Mouse (Mus musculus) liver, embryonic 12.5 days (tissue): Measurements from ENCODE around the gene Slc48a1. TPM values are rescaled to one million over a fixed set of nuclear protein-coding genes. Genes with fewer than 3 reads are reported as not detected.
A peak's percentile ranks its signal among the peaks of the same experiment; 100 is the strongest.

ENCODE experiments used
- ATAC-seq: fragments of 200-750 bp; cut with Nextera tagmentation; 2 replicates; pipeline ENCODE4 v1.8.0; 2017; ENCODE audit warnings: moderate number of reproducible peaks, mild to moderate bottlenecking, moderate library complexity
- H3K27ac ChIP-seq: fragments of 300-500 bp; sonication (generic); 2 replicates; pipeline ENCODE4 v1.5.1; 2016; ENCODE audit warnings: mild to moderate bottlenecking
- H3K27me3 ChIP-seq: fragments of 300-500 bp; sonication (generic); replicated peaks from 2 replicates; pipeline ENCODE4 v1.6.1; 2016; ENCODE audit warnings: mild to moderate bottlenecking, moderate library complexity
- H3K36me3 ChIP-seq: fragments of 300-500 bp; sonication (generic); 2 replicates; pipeline ENCODE4 v1.6.1; 2016; ENCODE audit warnings: mild to moderate bottlenecking, moderate library complexity
- H3K4me1 ChIP-seq: fragments of 300-500 bp; sonication (generic); 2 replicates; pipeline ENCODE4 v1.6.1; 2016
- H3K4me2 ChIP-seq: fragments of 300-500 bp; sonication (generic); 2 replicates; pipeline ENCODE4 v1.6.1; 2016; ENCODE audit warnings: mild to moderate bottlenecking, moderate library complexity
- H3K4me3 ChIP-seq: fragments of 300-500 bp; sonication (generic); 2 replicates; pipeline ENCODE4 v1.5.1; 2016; ENCODE audit warnings: mild to moderate bottlenecking, moderate library complexity
- H3K9ac ChIP-seq: fragments of 300-500 bp; sonication (generic); 2 replicates; pipeline ENCODE4 v1.6.1; 2016; ENCODE audit warnings: mild to moderate bottlenecking, moderate library complexity
- H3K9me3 ChIP-seq: fragments of 300-500 bp; sonication (generic); replicated peaks from 2 replicates; pipeline ENCODE4 v1.6.1; 2016; ENCODE audit warnings: mild to moderate bottlenecking, moderate library complexity
- WGBS: fragments of 180-500 bp; shearing (Covaris S2); methylation state at CpG from one replicate; pipeline ENCODE4 v1.1.7; 2016; ENCODE audit not compliant: insufficient replicate concordance; 5-methylcytosine and 5-hydroxymethylcytosine counted together
- polyA plus RNA-seq: library from polyadenylated mRNA; unstranded; fragments of >200 nt; fragmentation: Nextera tagmentation; extraction: Ambion mirVana; gene quantifications from 2 replicates; pipeline ENCODE4 v1.2.1, GENCODE M21; 2016

Slc48a1 gene
- polyA plus RNA-seq, 1 experiment from 2014 or later = 88.7 TPM

DNA sequence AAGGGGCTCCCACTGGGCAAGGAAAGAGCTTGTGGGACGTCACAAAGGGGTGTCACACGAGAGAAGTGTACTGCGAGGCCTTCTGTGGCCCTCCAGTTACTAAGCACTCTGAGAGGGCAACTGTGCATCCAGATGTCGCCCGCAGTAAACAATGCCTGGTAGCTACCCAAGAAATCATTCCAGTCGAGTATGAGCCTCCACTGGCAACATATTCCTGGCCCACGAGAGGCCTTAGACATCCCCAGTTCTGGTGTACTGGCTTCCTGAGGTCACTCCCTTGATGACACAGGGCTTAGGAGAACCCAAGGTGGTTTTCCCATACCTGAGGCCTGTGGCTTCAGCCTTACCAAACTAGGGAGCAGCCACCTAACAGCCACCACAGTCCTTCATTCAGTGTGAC, 34.6 kb downstream of the Slc48a1 start:
- Histone ChIP-seq H3K4me1 (peaks cover 24% of the 10 kb centered on the region), H3K4me2 (no peak overlapping the region), H3K9me3 (no peaks in the 10 kb centered on the region), H3K9ac (no peak overlapping the region), H3K27ac (no peak overlapping the region), H3K27me3 (no peaks in the 10 kb centered on the region), H3K36me3 (peaks cover 42% of the 10 kb centered on the region), H3K4me3 (no peak overlapping the region)
- 65% methylated on average over 7 of the region's 7 CpGs for WGBS
- ATAC-seq = no peak

DNA sequence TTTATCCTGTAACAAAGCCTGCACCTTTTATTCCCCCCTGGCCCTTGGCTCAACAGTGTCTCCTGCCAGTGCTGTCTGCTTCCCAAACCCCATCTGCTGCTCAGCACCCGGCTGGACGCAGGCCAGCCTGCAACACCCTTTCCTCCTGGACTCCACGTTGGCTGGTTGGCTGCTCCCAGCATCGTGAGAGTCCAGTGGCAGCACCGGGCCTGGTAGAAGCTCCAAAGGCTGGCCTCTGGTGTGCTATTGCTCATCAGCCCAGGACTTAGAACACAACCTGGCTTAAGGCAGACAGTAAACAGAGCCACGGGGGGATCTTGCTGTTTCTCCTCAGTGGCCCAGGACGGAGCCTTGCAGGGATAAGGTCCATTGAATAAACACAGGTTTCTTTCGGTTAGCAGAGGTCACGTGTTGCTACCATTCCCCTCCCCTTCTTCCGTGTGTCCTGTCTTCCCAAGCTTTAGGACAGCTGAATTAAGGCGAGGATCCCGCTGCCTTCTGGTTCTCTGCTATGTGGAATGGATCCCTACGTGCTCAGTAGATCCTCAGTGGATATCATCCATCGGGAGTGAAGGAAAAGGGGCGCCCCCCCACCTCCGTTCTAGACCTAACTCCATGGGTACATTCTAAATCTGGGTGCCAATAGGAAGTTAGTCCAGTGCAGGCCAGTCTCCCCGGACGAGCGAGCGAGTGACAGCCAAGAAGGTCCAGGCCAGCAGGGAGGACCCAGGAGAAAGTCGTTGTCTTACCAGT, 35.3 kb downstream of the Slc48a1 start:
- H3K27ac ChIP-seq = no peak overlapping the region
- no peaks in the 10 kb centered on the region for H3K9me3 ChIP-seq
- H3K36me3 ChIP-seq = peaks cover 34% of the 10 kb centered on the region
- no peak for ATAC-seq
- H3K27me3 ChIP-seq = no peaks in the 10 kb centered on the region
- no peak overlapping the region for H3K4me3 ChIP-seq
- H3K4me2 ChIP-seq = no peak overlapping the region
- no peak overlapping the region for H3K9ac ChIP-seq
- peaks cover 24% of the 10 kb centered on the region for H3K4me1 ChIP-seq
- 71% methylated on average over 21 of the region's 21 CpGs for WGBS

DNA sequence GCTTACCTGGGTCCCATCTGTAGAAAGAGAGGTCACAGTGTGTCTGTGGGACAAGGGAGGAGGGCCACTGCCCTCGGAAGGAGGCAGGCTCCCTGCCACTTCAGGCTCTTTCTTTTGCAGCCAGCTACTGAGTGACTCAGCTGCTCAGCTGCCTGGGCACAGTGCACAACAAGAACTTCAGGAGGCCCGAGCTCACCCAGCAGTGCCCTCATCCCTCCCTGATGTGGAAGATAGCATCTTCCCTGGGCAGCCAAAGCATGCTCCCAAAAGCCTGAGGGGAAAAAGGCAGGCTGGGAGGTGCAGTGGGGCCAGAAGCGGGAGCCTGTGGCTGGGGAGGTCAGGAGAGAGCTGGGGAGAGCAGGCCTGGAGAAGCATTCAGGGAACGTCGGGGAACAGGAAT, 36.4 kb downstream of the Slc48a1 start:
- Histone ChIP-seq H3K4me2 (no peak overlapping the region), H3K27me3 (no peaks in the 10 kb centered on the region), H3K27ac (no peak overlapping the region), H3K36me3 (peaks cover 23% of the 10 kb centered on the region), H3K9me3 (no peaks in the 10 kb centered on the region), H3K4me1 (peaks cover 26% of the 10 kb centered on the region), H3K4me3 (no peak overlapping the region), H3K9ac (no peak overlapping the region)
- ATAC-seq = no peak
- WGBS = 49% methylated on average over 5 of the region's 5 CpGs

DNA sequence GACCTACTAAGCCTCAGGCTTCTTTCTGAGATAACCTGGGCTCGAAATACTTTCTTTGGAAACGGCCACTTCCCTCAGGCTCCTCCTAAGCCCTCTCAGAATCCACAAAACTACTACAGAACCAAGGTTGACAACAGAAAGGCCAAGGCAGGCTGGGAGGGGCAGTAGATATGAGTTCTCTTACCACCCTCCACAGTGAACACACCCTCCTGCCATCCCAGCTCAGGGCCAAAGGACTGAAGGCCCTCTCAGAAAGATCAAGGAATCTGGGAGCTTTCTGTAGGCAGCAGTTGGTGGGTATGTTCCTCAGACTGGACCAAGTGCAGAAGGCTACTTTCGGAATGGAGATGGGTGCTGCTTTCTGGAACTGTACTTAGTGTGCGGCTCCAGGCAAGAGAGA, 36.9 kb downstream of the Slc48a1 start:
- Histone ChIP-seq H3K27me3 (no peaks in the 10 kb centered on the region), H3K36me3 (peaks cover 19% of the 10 kb centered on the region), H3K27ac (no peak overlapping the region), H3K4me2 (no peak overlapping the region), H3K9ac (no peak overlapping the region), H3K4me3 (no peak overlapping the region), H3K4me1 (peaks cover 31% of the 10 kb centered on the region), H3K9me3 (no peaks in the 10 kb centered on the region)
- WGBS = 77% methylated on average over 4 of the region's 4 CpGs
- no peak for ATAC-seq

DNA sequence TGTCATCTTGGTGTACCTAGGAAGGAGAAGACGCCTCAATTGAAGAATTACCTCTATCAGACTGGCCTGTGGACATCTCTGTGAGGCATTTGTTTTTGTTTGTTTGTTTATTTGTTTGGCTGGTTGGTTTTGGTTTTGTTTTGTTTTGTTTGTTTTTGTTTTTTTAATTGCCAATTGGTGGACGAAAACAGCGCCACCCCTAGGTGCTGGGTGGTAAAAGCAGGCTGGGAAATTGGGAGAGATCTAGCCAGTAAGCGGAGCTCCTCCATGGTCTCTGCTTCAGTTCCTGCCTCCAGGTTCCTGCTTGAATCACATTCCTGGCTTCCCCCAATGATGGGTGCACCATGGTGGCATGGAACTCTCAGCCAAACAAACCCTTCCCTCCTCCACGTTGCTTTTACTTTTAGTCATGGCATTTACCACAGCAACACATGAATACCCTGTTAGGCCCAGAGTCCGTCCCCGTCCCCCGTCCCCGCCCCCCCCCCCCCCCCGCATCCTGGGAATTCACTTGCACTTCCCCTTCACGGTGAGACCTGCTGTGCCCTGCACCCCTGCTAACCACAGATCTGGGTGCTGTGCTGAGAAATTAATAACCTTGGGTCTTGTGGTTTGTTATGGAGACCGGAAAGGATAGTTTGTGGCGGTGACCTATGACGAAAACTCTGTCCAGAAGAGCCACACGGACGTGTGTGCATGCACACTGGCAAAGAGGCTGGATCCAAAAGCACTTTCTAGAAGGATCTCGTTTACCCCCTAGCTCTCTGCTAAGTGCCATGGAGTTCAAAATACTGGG, 38.1 kb downstream of the Slc48a1 start:
- peaks cover 42% of the 10 kb centered on the region for H3K4me1 ChIP-seq
- no peaks in the 10 kb centered on the region for H3K27me3 ChIP-seq
- no peak for ATAC-seq
- 62% methylated on average over 17 of the region's 17 CpGs for WGBS
- H3K27ac ChIP-seq = no peak overlapping the region
- no peak overlapping the region for H3K9ac ChIP-seq
- peaks cover 14% of the 10 kb centered on the region for H3K36me3 ChIP-seq
- no peak overlapping the region for H3K4me2 ChIP-seq
- H3K9me3 ChIP-seq = no peaks in the 10 kb centered on the region
- no peak overlapping the region for H3K4me3 ChIP-seq

DNA sequence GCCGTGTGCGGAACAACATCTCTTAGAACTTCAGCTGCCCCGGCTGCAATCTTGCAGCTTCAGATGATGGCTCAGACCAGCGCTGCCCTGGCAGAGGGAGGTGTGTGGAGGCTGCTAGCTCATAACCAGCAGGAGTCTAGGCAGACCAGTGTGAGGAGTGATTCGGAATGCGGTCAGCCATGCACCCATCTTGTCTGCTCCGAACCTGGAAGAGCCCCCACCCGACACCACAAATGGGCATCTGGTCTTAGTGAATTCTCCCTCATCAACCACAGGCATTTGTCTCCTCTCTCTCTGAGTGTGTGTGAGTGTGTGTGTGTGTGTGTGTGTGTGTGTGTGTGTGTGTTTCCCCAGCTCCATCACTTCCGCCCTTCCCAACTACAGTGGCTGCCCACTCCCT, 41.6 kb downstream of the Slc48a1 start:
- Histone ChIP-seq H3K9me3 (no peaks in the 10 kb centered on the region), H3K27me3 (no peaks in the 10 kb centered on the region), H3K9ac (no peak overlapping the region), H3K4me3 (no peak overlapping the region), H3K27ac (no peak overlapping the region), H3K4me2 (no peak overlapping the region), H3K4me1 (peaks cover 70% of the 10 kb centered on the region), H3K36me3 (peaks cover 21% of the 10 kb centered on the region)
- 86% methylated on average over 9 of the region's 9 CpGs for WGBS
- ATAC-seq = no peak

DNA sequence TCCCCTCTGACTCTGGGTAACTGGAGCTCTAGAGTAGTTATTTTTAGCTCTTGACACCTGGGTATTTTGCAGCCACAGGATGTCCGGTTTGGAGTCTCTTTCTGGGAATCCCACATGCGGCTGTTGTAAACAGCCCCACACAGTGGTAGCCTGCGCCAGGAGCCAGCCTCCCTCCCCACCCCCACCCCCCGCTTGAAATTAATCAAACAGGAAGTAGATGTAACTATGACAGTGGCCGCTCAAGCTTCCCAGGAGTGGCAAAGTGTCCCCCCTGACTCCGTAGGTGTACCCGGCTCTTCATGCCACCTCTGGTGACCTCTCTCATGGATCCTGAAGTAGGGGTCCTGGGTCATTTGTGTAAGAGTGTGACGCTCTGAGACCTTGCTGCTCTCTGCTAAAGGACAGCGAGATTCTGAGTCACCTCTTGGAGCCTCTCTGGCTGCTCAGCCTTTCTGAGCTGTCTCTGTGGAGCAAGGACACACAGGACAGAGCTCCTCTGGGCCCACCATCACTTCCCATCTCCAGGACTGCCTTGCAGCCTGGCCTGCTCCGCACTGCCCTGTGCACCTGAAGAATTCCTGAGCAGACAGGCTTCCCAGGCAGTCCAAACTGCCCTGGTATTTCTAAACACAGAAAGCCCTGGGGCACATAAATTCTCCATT, 43.1 kb downstream of the Slc48a1 start:
- ATAC-seq = peak; percentile 18; the same call in 1 of the 2 replicates
- Histone ChIP-seq H3K4me2 (0 out of 2 replicates have a peak overlapping the region, but pooled peaks have one; percentile 17), H3K4me1 (peaks cover 71% of the 10 kb centered on the region), H3K36me3 (peaks cover 15% of the 10 kb centered on the region), H3K4me3 (no peak overlapping the region), H3K9me3 (no peaks in the 10 kb centered on the region), H3K9ac (no peak overlapping the region; the same call in 1 of the 2 replicates), H3K27ac (peak overlapping the region; percentile 38), H3K27me3 (no peaks in the 10 kb centered on the region)
- WGBS = 36% methylated on average over 10 of the region's 10 CpGs

DNA sequence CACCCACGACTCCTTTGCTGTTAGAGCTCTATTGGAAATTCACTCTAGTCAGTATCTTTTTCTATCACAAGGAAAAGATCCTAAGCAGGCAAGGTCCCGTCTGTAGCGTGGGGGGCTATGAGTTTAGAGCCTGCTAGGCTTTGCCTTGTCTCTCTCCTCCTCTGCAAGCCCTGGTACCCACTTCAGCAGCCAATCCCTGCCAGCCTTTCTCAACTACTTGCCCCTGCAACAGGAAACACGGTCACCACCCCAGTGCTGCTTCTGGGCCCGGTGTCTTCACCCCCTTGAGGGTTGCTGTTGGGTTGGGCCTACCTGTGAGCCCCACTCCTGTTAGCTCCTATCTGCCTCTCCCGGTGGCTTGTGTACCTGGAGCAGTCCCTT, 43.7 kb downstream of the Slc48a1 start:
- Histone ChIP-seq H3K27ac (peak overlapping the region; percentile 38), H3K9me3 (no peaks in the 10 kb centered on the region), H3K4me2 (0 out of 2 replicates have a peak overlapping the region, but pooled peaks have one; percentile 17), H3K27me3 (no peaks in the 10 kb centered on the region), H3K9ac (no peak overlapping the region; the same call in 1 of the 2 replicates), H3K4me1 (peaks cover 76% of the 10 kb centered on the region), H3K4me3 (no peak overlapping the region), H3K36me3 (peaks cover 15% of the 10 kb centered on the region)
- ATAC-seq = no peak
- 55% methylated on average over 6 of the region's 6 CpGs for WGBS

DNA sequence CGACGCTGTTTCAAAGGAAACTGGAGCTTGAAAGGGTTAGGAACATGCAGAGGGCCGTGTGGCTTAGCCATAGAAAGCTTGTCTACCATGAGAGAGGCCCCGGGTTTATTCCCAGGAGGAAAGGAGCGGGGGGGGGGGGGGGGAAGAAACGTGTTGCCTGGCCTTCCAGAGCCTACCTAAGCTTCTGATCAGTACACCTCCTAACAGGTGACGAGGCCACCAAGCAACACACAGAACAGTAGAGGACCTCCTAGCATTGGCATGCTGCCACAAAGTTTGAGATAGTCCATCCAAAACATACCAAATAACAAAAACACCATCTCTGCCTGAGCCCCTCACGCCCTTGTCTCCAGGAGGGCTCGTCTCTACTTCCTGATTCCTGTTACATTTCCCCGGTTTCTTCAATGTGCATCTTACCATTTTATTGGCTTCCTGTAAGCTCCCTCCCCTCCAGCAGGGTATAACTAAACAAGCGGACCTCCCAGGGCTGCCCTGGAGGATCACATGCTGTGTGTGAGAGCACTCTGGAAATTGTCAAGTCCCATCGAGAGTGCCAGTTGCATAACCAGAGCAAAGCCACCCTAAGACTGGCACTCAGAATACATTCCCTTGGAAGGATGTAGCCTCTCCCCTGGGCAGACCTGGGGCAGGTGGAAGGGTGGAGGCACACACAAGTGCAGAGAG, 44.4 kb downstream of the Slc48a1 start:
- no peak for ATAC-seq
- Histone ChIP-seq H3K4me2 (no peak overlapping the region), H3K27me3 (no peaks in the 10 kb centered on the region), H3K9ac (no peak overlapping the region), H3K27ac (0 out of 2 replicates have a peak overlapping the region, but pooled peaks have one; percentile 38), H3K4me1 (peaks cover 79% of the 10 kb centered on the region), H3K36me3 (peaks cover 15% of the 10 kb centered on the region), H3K9me3 (no peaks in the 10 kb centered on the region), H3K4me3 (no peak overlapping the region)
- WGBS = 54% methylated on average over 12 of the region's 12 CpGs

DNA sequence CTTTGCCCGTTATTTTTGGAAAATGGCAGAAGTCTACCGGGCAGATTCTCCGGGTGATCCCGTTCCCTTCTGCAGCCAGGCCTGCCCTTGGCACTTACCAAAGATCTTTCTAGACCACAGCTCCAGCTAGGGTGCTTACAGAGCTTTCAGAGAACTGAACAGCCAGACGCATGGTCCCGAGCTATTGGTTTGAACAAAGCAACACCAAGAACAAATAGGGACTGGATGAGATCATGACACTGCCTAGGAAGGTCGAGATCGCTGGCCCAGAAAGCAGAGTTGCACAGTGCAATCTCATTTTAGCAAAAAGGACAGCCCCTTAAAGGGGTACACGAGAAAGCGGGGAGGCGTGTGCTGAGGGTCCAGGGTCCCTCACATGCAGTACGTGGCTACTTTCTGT, 45.2 kb downstream of the Slc48a1 start:
- Histone ChIP-seq H3K9me3 (no peaks in the 10 kb centered on the region), H3K27ac (no peak overlapping the region), H3K4me2 (no peak overlapping the region)

DNA sequence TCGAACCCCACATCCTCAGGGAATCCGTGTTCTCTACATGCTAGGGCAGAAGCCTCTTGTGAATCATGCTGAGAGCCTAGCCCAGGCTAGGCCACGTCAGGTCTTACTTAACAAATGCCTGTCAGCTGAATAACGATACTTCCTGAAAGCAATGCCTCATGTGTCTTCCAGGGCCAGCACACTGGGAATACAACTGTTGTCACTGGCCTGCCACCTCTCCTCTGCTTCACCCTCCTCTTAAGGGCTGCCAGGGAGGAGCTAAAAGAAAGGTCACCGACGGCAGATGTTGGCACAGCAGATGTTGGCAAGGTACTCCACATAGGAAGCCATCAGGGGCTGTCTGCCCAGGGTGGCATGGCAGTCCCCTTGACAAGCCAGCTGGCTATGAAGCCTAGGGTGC, 45.7 kb downstream of the Slc48a1 start:
- Histone ChIP-seq H3K9ac (no peak overlapping the region), H3K27me3 (no peaks in the 10 kb centered on the region), H3K4me3 (no peak overlapping the region), H3K27ac (no peak overlapping the region), H3K4me2 (no peak overlapping the region), H3K4me1 (peaks cover 91% of the 10 kb centered on the region), H3K36me3 (peaks cover 15% of the 10 kb centered on the region), H3K9me3 (no peaks in the 10 kb centered on the region)
- 70% methylated on average over 6 of the region's 6 CpGs for WGBS
- no peak for ATAC-seq

More for the DNA sequence above, 45.2 kb downstream of the Slc48a1 start:
- 81% methylated on average over 12 of the region's 12 CpGs for WGBS
- H3K36me3 ChIP-seq = peaks cover 15% of the 10 kb centered on the region
- H3K4me1 ChIP-seq = peaks cover 85% of the 10 kb centered on the region
- no peaks in the 10 kb centered on the region for H3K27me3 ChIP-seq
- ATAC-seq = no peak
- no peak overlapping the region for H3K9ac ChIP-seq
- H3K4me3 ChIP-seq = no peak overlapping the region
